Mouse (Mus musculus): Measurements from ENCODE around the gene Rhobtb1.

Gene Rhobtb1

DNA sequence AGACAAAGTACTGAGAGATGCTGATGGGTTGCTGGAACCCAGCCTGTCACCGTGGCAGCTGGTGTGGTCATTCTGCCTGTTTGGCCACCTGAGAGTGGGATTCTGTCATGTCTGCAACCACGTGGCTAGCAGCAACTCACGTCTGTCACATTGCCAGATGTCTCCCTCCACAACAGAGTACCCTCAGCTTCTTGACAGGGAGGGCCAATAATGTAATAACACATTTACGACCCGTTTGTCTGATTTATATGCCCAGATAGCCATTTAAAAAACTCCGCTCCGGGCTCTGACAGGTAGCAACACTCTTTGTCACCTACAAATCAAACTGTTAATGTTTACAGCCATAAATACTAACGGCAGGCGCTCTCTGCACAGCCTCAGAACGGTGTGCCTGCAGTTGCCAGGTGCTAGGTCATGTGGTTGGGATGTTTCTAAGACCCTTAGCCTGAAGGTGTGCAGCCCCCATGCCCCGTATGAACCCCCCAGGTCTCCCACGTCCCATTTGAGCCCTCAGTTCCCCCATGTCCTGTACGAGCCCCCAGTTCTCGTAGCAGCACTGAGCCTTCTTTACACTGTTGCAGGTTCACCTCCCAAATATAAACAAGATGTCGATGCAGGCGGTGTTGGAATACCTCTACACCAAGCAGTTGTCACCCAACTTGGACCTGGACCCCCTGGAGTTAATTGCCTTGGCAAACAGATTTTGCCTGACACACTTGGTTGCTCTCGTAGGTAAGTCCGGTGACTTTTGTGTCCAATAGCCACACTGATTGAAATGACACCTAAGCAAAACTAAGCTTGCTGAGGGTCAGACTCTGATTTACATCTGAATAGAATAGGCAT lies 127.8 kb downstream of the Rhobtb1 start:
- no peak for DNase-seq

DNA sequence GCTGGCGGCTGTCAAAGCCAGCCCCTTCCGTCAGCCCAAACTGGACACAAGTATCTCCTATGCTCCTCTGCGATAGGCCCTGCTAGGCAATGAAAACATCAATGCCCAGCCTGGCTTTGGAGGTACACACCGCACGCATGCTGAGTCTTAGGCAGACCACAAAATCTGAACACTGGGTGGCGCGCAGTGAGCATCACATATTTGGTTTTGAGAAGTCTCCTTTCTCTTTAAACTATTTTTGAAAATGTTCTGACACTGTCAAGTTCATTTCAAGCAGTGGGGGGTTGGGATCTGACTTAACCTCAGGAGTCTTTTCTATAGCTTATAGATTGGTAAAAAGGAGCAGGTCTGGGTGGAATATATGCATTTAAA lies 128.4 kb downstream of the Rhobtb1 start:
- DNase-seq: no peak

DNA sequence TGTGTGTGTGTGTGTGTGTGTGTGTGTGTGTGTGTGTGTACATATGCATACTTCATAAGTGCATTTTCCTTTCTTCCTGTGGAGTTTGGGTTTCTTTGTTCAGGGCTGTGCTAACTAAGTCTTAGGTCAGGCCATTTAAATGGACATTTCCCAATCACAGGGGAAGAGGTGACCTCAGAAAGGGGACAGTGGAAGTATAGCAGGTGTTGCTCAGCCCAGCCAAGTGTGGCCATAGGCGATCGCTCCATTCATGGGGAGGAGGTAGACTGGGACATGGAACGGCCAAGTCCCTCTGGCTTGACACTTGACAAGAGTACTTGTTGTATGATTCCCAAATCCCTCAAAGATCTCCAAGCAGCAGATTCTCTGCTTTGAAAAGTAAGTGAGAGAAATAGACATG lies 135.7 kb downstream of the Rhobtb1 start:
- DNase-seq: no peak

DNA sequence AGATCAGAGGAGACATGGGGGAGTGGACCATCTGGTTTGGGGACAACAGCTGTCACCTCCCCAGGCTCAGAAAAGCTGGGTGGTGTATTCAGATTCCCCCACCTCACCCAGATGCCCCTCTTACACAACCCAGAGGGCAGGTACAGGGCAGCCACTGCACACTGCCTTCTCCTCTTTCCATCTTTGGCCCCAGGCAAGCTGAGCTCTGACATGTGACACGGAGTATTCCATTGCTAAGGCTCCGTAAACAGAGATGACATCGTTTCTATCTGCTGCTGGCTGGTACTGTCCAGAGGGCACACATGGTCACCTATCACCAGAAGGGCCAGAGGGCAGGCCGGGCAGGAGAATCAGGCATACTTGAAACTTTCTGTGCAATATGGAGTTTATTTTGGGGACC lies 136.9 kb downstream of the Rhobtb1 start:
- DNase-seq: no peak

DNA sequence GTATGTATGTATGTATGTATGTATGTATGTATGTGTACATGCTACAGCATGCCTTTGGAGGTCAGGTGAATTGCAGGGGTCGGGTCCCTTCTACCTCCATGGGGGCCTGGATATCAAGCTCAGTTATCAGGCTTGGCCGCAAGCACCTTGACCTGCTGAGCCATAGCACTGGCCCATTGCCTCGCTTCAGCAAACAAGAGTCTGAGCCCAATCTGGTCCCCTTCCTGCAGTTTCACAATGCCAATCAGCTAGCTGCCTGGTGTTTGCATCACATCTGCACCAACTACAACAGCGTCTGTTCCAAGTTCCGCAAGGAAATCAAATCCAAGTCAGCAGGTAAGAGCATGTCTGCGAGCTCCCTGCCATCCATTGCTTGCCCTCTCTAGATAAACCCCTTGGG lies 137.5 kb downstream of the Rhobtb1 start:
- DNase-seq: no peak

DNA sequence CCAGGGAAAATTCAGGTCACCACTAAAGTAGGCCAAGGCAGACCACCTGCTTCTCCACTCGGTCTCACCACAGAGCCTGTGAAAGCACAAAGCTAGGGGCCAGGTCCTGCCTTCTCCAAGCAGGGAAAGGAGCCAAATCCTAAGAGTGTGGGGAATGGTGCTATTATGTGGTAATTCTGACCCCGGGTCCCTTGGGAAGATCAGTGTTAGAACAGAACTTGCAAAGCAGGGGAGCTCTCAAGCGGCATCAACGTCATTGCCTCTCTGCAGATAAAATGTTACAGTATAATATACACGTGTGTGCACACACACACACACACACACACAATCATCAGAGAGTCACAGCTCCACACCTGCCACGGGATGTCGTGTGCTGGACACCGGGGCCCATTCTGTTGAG lies 139.5 kb downstream of the Rhobtb1 start:
- no peak for DNase-seq

DNA sequence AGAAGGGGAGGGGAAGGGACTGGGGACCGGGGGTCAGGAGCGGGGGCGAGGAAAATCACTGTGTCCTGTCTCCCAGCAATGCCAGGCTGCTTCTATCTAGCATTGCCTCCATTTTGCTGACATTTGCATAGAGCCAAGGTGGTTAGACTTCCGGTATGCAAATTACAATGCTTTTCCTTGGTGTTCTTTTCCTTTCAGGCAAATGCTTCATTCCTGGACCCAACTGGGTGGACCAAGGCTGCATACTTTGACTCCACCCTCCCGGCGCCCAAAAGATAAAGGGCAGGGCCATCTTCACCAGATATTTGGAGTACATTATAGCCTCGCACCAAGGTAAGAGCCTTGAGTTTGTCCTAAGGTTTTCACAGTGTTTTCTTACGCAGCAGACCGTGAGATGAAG lies 144.7 kb downstream of the Rhobtb1 start:
- no peak for DNase-seq

DNA sequence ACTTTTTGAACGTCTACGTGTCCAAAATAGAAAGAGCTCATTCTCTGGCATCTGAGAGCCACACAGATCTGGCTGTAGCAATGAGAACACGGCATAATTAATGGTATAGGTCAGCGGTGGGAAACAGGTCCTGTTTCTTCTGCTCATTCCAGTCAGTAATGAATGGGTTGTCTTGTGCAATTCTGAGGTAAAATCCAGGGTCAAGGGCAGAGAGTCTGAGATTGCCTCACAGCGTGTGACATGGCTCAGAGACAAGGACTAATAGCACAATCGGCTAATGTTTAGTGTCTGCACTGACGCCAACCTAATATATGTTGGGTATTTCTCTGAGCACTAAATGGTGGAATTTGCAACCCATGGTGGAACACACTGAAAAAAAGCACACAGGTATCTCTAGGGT lies 148.8 kb downstream of the Rhobtb1 start:
- no peak for DNase-seq

DNA sequence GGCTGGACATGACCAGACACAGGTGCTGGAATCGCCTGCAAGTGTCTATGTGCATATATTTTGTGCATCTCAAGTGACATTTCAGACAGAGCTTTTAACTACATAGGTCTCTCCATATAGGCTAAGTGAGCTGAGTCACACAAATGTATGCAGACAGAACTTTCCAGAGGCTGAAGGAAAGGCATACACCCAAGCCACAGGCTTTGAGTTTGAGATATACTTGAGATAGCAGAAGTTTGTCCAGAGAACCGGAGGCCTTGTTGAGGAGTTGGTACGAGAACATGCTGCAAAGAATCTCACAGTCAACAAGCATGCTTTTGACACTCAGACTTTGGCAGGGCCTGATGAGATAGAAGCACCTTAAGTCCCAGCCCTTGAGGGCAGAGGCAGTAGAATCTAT lies 151.4 kb downstream of the Rhobtb1 start:
- no peak for DNase-seq

DNA sequence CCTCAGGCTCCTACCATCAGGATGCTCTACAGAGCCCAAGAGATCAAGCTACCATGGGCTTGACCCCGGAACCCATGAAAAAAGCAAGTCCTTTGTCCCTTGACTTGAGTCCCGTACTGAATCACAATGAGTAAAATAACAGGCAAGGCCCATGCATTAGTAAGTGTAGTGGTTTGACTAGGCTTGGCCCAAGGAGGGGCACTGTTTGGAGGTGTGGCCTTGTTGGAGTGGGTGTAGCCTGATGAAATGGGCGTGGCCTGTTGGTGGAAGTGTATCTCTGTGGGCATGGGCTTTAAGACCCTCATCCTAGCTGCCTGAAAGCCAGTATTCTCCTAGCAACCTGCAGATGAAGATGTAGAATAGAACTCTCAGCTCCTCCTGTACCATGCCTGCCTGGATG lies 153.6 kb downstream of the Rhobtb1 start:
- DNase-seq: no peak

DNA sequence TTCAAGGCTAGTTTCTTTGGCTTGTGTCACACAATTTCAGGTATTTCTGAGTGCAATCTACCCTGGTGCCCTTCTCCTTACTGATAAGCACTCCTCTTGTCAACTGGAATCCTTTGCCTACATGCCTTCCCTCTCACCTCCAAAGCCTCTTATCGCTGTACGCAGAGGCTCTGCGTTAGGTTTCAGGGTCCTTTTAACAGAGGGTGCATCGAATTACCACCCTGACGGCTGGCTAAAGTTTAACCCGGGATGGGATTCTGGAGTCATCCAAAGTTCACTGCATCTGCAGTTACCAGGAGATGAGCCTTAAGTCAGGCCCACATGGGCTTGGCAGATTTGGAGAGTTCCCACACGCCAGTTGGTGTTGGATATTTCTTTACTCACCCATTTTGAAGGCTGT lies 154.4 kb downstream of the Rhobtb1 start:
- no peak for DNase-seq

DNA sequence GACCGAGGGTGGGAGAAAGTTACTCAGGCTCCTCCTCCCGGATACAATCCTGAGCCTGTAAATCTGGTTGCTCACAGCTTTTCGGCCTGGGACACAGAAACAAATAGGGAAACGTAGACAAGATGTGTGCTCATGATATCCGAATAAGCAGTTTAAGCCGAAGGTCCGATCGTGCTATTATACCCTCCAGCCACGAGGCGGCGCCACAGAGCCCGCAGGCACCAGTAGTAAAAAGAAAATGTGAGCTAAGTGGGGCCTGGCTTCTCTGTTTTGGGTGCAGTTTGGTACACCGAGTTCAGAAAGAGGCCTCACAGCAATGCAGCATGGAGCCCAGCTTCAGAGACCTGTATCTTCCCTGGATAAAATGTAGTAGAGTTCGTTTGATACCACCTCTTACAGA lies 155.0 kb downstream of the Rhobtb1 start:
- DNase-seq: no peak

DNA sequence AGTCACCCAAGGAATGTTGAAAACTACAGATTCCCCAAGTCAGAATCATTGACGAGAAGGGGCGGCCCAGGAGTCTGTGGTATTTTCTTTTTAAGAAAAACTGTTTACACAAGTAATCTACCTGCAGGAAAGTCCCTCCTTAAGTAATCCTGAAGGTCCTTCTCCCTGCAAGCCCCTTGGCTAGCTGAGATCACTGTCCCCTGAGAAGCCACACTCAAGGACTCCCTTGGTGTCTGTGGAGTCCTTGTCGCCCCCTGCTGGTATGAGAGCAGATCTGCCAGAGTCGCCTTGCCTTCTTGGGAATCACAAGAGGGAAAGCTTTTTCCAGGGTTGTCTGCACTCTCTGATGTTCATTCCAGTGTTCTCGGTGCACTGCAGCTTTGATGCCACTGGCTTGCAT lies 155.8 kb downstream of the Rhobtb1 start:
- DNase-seq: peak; percentile 55

DNA sequence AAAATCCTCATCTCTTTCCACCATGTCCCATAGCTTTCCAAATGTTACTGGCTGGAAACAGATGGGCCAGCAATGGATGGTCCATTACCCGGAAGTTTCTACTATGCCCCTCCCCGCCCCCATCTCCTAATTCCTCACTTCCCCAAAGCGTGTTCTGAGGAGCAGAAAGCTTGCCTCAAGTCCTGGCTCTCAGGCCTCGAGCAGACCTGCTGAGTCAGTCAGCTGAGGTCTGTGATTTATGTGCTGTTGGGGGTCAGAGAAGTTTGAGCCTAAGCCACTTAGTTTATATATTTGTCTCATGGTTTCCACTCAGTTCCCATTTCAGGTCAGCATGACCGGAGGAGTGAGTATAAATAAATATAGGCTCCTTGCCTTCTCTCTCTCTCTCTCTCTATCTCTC lies 157.9 kb downstream of the Rhobtb1 start:
- DNase-seq: no peak

DNA sequence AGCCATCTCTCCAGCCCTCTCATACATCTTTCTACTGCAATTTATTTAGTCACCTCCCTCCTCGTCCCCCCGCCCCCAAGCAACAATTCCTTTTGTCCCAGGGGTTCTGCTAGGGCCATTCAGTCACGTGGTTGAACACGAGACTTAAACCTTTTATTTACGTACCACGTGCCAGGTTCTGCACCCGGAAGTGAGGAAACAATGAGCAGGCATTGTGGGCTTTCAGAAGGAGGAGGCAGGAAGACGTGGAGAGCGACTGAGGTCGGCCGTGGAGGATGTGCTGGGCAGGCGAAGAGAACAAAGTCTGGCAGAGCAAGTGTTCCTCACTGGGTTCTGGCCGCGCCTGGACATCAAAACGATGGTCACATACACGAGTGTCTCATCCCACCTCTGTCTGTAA lies 160.6 kb downstream of the Rhobtb1 start:
- no peak for DNase-seq

DNA sequence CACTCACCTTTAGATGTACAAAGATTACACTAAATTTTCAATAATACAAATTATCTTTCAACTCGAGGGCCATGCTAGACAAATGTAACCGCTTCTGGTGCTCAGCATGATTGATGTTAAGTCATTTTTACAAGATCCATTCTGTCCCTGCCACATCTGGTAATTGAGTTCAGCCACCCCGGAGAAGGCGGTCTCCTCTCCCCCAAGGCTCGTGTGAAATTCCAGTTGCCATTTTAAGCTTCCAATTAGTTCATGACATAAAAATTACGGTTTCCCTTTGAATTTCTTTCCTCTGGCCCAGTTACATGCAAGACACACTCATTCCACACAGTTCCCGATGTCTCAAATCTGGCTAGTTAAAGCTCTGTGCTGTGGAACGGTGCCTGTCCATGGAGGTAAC lies 162.7 kb downstream of the Rhobtb1 start:
- no peak for DNase-seq

DNA sequence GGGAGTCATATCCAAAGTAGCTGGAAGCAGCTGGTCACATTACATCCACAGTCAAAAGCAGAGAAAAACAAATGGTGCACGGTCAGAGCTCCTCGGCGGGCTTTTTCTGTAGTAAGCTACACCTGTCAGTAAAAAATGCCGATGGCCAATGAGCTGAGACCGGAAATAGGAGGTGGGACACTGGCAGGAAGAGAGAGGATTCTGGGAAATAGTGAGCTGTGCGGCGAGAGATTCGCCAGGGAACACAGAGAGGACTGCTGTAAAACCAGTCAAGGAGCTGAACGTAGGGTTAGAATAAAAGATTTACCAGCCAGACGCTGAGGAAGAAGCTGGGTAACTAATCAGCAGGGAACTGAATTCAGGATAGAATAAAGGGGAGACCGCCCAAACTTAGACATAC lies 167.3 kb downstream of the Rhobtb1 start:
- no peak for DNase-seq

DNA sequence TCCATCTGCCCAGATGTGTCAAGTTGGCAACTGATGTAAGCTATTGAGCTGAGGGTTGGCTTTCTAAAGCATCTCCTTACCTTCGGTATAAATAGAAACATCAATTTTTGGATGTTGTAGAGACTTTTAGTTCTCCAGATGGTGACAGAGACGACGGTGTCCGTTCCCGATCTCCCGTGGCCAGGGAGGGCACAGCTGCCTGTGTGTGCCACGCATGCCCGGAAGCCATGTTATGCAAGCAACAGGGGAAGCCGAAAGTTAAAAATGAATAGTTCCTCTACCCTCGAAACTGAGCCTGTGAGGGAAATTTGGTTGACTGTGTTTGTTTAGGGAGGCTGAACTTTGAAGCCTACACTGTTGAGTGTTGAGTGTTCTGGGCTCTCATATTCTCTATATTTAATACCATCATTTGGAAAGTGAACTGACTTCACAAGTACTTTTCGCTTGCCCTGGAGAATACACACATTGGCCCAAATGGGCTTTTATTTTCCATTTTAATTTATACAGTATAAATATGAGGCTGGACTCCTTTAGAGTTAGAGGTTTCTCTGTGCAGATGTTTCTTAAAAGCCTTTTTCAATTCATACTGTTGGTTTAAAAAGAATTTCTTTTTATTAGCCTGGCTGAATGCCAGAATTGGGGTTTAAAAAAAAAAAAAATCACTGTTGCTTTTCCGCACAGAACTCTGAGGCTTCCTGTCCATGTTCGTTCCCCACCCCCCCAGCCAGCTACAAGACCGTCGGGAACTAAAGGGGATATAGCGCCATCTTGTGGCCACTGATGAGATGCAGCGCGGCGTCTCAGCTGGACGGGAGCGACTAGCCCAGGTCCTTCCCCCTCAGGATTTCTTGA lies 169.7 kb downstream of the Rhobtb1 start:
- peak; percentile 70 for DNase-seq

DNA sequence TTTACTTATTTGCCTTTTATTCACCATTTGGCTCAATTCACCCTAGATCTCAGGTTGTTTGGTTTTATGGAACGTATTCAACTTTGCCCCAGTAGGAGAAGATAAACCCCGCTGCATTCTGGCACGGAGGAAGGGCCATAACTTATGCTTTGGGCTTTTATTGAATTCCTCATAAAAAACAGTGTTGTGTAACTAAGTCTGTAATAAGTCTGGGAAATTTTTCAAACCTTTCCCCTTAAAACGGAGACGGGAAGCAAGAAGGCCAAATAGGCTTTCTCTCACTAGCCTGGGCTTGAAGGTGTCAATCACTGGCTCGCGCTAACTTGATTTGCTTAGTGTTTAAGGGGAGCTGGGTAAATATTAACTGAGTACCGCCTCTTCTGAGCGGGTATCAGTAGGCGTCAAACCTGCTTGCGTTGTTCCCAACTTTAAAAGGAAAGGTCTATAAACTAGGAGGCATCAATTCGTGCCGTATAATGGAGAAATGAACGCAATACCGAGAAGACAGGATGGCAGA lies 170.3 kb downstream of the Rhobtb1 start:
- DNase-seq: no peak

DNA sequence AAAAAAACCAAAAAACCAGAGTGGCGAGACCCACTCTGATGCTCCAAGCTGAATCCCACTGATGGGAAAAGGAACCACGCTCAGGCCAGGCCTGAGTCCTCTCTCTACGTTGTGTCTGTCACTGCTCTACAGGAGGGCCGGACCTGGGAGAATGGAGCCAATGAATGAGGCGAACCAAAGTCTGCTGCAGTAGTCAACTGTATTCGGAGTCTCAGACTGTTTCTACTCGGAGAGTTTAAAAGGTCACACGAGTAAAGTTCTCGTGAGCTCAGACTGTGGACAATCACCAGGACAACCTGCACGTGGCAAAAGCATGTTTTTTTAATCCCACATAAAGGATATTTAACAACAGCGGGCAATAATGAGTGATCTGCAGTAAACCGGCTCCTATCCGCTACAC lies 172.8 kb downstream of the Rhobtb1 start:
- no peak for DNase-seq

DNA sequence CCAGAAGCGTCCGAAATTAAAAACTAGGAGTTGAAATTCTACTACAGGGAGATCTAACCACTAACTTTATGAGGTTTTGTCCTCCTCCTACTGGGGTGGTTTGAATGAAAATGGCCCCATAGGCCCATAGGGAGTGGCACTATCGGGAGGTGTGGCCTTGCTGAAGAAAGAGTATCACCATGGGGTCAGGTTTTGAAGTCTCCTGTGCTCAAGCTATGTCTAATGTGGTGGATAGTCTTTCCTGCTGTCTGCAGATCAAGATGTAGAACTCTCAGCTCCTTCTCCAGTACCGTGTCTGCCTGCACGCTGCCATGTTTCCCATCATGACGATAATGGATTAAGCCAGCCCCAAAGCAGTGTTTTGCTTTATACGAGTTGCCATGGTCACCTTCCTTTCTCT lies 173.6 kb downstream of the Rhobtb1 start:
- no peak for DNase-seq

DNA sequence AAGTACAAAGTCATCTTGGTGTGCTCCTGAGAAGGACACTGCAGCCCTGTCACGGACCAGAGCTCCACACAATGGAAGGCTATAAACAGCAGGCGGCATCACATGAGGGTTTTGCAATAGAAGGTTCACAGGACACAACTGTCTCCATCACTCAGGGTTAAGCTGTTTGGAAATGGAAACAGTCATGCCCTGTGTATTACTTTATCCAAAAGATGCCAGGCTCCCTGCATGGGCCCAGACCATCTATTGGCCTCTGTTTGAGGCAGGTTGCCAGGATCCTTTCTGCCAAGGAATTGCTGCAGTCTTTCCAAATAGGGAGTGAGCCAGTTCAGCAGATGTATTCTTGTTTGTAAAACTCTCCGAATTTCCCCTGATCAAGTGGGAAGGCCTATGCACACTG lies 175.2 kb downstream of the Rhobtb1 start:
- no peak for DNase-seq

DNA sequence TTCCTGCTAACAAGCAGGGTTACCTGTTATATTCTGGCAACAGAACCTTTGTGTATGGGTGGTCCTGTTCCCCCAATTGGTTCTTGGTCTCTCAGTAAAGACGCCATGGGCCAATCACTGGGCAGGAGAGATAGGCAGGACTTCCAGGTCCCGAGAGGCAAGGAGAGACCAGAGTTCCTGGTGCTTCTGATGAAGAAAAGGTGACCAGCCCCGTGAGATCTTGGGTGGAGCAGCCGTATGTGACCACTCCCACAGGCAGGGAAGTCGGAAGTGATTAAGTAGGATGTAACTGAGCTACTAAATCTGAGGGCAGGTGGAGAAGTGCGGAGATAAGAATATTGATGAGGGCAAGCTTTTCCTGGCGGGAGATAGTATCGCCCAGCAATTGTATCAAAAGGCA lies 176.1 kb downstream of the Rhobtb1 start:
- no peak for DNase-seq

DNA sequence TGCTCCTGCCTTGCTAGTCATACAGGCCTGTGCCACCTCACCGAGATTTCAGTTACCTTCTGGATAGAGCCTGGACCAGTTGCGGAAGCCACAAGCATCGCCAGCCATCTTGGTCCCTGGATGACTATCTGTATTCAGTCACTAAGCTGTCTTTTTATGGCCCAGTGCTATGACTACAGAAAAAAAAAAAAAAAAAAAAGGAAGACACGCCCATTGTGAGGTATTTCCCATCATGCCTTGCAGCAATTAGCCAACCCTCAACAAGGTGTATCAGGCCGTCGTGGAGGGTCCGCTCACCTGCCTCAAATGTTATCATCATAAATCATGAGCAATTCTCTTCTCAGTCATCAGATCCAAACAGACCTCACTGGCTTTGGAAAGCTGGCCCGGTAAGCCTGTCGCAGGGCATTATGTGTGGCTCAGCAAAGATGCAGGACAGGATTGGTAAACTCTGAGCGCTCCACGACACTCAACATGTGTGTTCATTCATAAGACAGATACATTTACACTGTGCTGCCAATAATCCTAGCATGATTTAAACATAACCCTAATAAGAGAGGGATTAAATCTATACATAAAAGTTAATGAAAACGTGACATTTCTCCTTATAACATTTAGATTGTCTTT lies 176.9 kb downstream of the Rhobtb1 start:
- no peak for DNase-seq
